Mouse (Mus musculus) limb, embryonic 14.5 days (tissue): ENCODE measurements at regions not wholly inside any gene's neighbourhood (a gene's known extent, or its start where the extent isn't known, plus 50 kb on each side); places are given as distances from the start of the nearest gene placed in this dataset.

Experiments used
- ATAC-seq: fragments of 200-750 bp; cut with Nextera tagmentation; 2 replicates; pipeline ENCODE4 v1.8.0; 2017; ENCODE audit warnings: low read depth, moderate number of reproducible peaks, moderate TSS enrichment; ENCODE audit not compliant: low FRiP score
- DNase-seq: peaks from one replicate; pipeline ENCODE4 v3.0.0-alpha.2; 2015; ENCODE audit warnings: low spot score
- H3K27ac ChIP-seq: fragments of 300-500 bp; sonication (generic); replicated peaks from 2 replicates; pipeline ENCODE4 v1.5.1; 2014; ENCODE audit warnings: low read depth, mild to moderate bottlenecking, low read length, moderate library complexity, mixed read lengths
- H3K27me3 ChIP-seq: fragments of 300-500 bp; sonication (generic); 2 replicates; pipeline ENCODE4 v1.6.1; 2014; ENCODE audit warnings: low read length, mixed read lengths; ENCODE audit not compliant: control insufficient read depth, insufficient read depth
- H3K36me3 ChIP-seq: fragments of 300-500 bp; sonication (generic); 2 replicates; pipeline ENCODE4 v1.6.1; 2014; ENCODE audit warnings: mild to moderate bottlenecking, low read length, moderate library complexity, mixed read lengths; ENCODE audit not compliant: control insufficient read depth, insufficient read depth
- H3K4me1 ChIP-seq: fragments of 300-500 bp; sonication (generic); 2 replicates; pipeline ENCODE4 v1.6.1; 2014; ENCODE audit warnings: antibody characterized with exemption, low read length, mixed read lengths; ENCODE audit not compliant: control insufficient read depth, insufficient read depth
- H3K4me2 ChIP-seq: fragments of 300-500 bp; sonication (generic); replicated peaks from 2 replicates; pipeline ENCODE4 v1.6.1; 2014; ENCODE audit warnings: low read depth, mild to moderate bottlenecking, low read length, moderate library complexity; ENCODE audit not compliant: severe bottlenecking
- H3K4me3 ChIP-seq: fragments of 300-500 bp; sonication (generic); replicated peaks from 2 replicates; pipeline ENCODE4 v1.5.1; 2014; ENCODE audit warnings: low read length
- H3K9ac ChIP-seq: fragments of 300-500 bp; sonication (generic); 2 replicates; pipeline ENCODE4 v1.6.1; 2014; ENCODE audit warnings: mild to moderate bottlenecking, low read depth, low read length, moderate library complexity; ENCODE audit not compliant: severe bottlenecking
- H3K9me3 ChIP-seq: fragments of 300-500 bp; sonication (generic); 2 replicates; pipeline ENCODE4 v1.6.1; 2016; ENCODE audit warnings: low read length; ENCODE audit not compliant: control insufficient read depth
- POLR2A ChIP-seq: fragments of 200-500 bp; IDR thresholded peaks from 2 replicates; pipeline ENCODE4 v1.8.0; 2012; ENCODE audit warnings: inconsistent platforms, mild to moderate bottlenecking, moderate library complexity, borderline replicate concordance; ENCODE audit not compliant: insufficient read depth, insufficient read length; ENCODE audit errors: extremely low read depth
- WGBS: fragments of 180-500 bp; shearing (Covaris S2); extraction: QIAGEN DNeasy Blood & Tissue Kit; methylation state at CpG from one replicate; pipeline ENCODE4 v1.1.7; 2014; 5-methylcytosine and 5-hydroxymethylcytosine counted together

GRCm38 (mm10) chr19:54311723-54312122 is 267.8 kb downstream of the Adra2a start:
- DNase-seq (no peak), ATAC-seq (no peak)
- no peak for TF ChIP-seq POLR2A
- H3K4me2 ChIP-seq, result no peak overlapping the region
- H3K4me1 ChIP-seq, result peaks cover 7% of the 10 kb centered on the region
- no peak overlapping the region for H3K9ac ChIP-seq
- no peak overlapping the region for H3K27ac ChIP-seq
- H3K27me3 ChIP-seq, result no peaks in the 10 kb centered on the region
- no peaks in the 10 kb centered on the region for H3K36me3 ChIP-seq
- no peaks in the 10 kb centered on the region for H3K9me3 ChIP-seq
- WGBS, result 43% methylated on average over 1 of the region's 1 CpGs
- no peak overlapping the region for H3K4me3 ChIP-seq

GRCm38 (mm10) chr19:54323276-54323675 is 279.3 kb downstream of the Adra2a start:
- no peak for DNase-seq
- H3K4me2 ChIP-seq, result no peak overlapping the region
- H3K9me3 ChIP-seq, result no peaks in the 10 kb centered on the region
- WGBS, result 56% methylated on average over 5 of the region's 5 CpGs
- H3K4me1 ChIP-seq, result no peaks in the 10 kb centered on the region
- no peak overlapping the region for H3K9ac ChIP-seq
- H3K27ac ChIP-seq, result no peak overlapping the region
- no peak for ATAC-seq
- H3K27me3 ChIP-seq, result no peaks in the 10 kb centered on the region
- no peak overlapping the region for H3K4me3 ChIP-seq
- H3K36me3 ChIP-seq, result no peaks in the 10 kb centered on the region
- TF ChIP-seq POLR2A, result no peak

- Histone ChIP-seq H3K36me3 (no peaks in the 10 kb centered on the region), H3K9me3 (no peaks in the 10 kb centered on the region), H3K9ac (no peak overlapping the region), H3K4me1 (no peaks in the 10 kb centered on the region), H3K27me3 (no peaks in the 10 kb centered on the region), H3K4me3 (no peak overlapping the region), H3K4me2 (no peak overlapping the region), H3K27ac (no peak overlapping the region)
- ATAC-seq, result no peak
- no peak for DNase-seq
- WGBS, result 61% methylated on average over 4 of the region's 4 CpGs
- no peak for TF ChIP-seq POLR2A
Observed at GRCm38 (mm10) chr19:54324991-54325390, 281.0 kb downstream of the Adra2a start.

- H3K9me3 ChIP-seq, result no peaks in the 10 kb centered on the region
- WGBS, result 83% methylated on average over 1 of the region's 1 CpGs
- H3K9ac ChIP-seq, result no peak overlapping the region
- no peaks in the 10 kb centered on the region for H3K27me3 ChIP-seq
- ATAC-seq (no peak), DNase-seq (no peak)
- H3K27ac ChIP-seq, result no peak overlapping the region
- no peak overlapping the region for H3K4me3 ChIP-seq
- no peak overlapping the region for H3K4me2 ChIP-seq
- TF ChIP-seq POLR2A, result no peak
- no peaks in the 10 kb centered on the region for H3K4me1 ChIP-seq
- H3K36me3 ChIP-seq, result no peaks in the 10 kb centered on the region
Observed at GRCm38 (mm10) chr19:54332140-54332539, 288.2 kb downstream of the Adra2a start.

- Histone ChIP-seq H3K27ac (no peak overlapping the region), H3K4me3 (no peak overlapping the region), H3K36me3 (no peaks in the 10 kb centered on the region), H3K9ac (no peak overlapping the region), H3K9me3 (no peaks in the 10 kb centered on the region), H3K4me1 (no peaks in the 10 kb centered on the region), H3K27me3 (no peaks in the 10 kb centered on the region), H3K4me2 (no peak overlapping the region)
- DNase-seq (no peak), ATAC-seq (no peak)
- TF ChIP-seq POLR2A, result no peak
- 78% methylated on average over 2 of the region's 2 CpGs for WGBS
Observed at GRCm38 (mm10) chr19:54340778-54341291, 296.9 kb downstream of the Adra2a start.

- H3K27ac ChIP-seq, result no peak overlapping the region
- no peaks in the 10 kb centered on the region for H3K9me3 ChIP-seq
- DNase-seq (no peak), ATAC-seq (no peak)
- no peaks in the 10 kb centered on the region for H3K4me1 ChIP-seq
- H3K36me3 ChIP-seq, result no peaks in the 10 kb centered on the region
- no peak overlapping the region for H3K9ac ChIP-seq
- no peaks in the 10 kb centered on the region for H3K27me3 ChIP-seq
- no peak overlapping the region for H3K4me2 ChIP-seq
- H3K4me3 ChIP-seq, result no peak overlapping the region
- 90% methylated on average over 7 of the region's 7 CpGs for WGBS
- no peak for TF ChIP-seq POLR2A
Observed at GRCm38 (mm10) chr19:54359731-54360130, 315.8 kb downstream of the Adra2a start.
